Mouse (Mus musculus): ENCODE data around the gene Snx11.
"Not testable (repeated sequence)": the region's sequence is repeated elsewhere in the genome, so short reads cannot be mapped to it uniquely, and the experiment has no call there.

Gene Snx11

DNA sequence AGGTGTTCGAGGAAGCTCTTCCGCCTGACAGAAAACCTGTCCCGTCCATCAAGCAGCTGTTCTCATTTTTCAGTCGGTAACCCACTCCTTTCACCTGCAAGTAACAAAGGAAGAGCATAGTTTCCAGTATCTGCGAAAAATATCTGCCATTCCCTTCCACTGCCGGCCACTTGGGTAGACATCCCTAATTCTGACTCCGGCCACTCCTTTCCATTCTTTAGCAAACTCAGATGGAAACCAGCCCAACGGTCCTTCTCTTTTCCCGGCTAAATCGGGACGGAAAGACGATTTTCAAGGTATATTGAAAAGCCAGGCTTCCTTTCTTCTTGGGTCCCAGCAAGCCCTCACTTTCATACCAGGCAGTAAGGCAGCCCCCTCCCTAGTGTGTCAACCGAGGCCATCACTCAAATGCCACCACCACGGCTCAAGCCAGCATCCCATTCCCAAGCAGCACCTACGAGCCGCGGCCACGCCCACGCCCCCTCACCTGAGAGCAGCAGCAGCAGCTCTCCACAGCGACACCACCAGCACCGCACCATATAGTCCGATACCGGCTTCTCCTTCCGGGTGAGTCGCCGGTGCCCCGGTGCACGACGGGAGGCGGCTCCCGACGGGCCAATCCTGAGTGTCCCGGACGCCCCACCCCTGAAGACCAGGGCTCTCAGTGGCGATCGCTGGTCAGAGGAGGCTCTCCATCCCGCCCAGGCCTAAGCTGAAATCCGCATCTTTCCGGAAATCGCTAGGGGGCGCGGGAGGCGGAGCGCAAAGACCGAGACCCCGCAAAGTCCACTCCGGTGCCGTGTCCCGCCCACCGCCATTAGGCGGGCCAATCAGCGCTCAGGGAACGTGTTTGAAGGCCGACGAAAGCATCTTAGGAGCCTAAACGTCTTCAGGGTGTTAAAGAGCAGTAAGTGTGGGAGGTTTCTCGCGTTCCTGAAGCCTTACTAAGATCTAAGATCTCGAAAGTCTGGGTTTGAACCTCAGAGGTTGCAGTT lies at the start of gene Snx11:
TSS of gene Snx11 (minus strand) at position 592 of the 995 bp plus-strand sequence.
- peak; percentile 100 for DNase-seq

DNA sequence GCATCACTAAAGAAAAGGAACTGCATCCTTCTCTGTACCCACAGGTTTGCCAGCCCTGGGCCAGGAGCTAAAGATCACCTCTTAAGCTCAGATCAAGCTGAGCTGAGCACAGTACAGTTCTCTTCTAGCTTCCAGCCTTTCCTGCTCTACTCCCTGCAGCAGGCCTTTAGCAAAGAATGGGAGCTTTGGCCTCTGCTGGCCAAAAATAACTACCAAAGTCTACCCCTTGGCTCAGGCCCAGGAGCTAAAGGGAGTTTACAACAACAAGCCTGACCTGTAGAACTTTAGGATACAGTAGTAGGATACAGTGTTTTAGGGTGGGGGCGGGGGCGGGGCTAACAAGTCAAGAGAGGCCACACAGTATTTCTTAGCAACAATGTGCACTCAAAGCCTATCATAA lies 49.1 kb upstream of the Snx11 start:
- DNase-seq, result peak; percentile 33

DNA sequence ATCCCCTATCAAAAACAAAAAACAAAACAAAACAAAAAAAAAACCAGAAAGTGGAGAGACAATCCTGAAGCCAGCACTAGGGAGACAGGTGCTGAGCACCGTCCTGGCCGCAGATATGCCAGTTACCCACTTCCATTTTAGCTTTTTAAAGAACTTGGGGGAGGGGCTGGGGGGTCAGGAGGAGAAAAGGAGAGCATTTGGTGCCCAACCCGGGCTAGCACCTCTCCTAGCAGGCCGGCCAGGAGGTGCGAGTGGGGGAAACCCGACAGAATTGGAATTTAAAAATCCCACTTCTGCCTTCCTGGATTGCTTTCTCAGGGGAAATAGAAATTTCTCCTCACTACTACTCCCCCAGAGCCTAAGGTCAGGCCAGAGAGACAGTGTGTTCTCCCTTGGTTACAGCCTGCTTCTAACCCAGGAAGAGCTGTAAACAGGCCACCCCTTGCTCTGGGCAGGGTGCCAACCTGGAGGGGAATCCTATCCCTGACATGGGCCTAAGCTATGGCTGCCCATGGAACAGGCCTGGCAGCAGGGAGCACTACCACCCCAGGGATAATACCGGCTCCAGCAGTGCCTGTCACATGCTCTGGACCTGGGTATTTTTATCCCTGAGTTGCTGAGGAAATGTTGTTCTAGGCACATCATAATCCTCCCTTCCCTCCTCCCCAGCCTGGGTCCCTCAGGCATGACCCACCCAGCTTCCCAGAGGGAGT lies 47.6 kb upstream of the Snx11 start:
- peak; percentile 81 for DNase-seq

DNA sequence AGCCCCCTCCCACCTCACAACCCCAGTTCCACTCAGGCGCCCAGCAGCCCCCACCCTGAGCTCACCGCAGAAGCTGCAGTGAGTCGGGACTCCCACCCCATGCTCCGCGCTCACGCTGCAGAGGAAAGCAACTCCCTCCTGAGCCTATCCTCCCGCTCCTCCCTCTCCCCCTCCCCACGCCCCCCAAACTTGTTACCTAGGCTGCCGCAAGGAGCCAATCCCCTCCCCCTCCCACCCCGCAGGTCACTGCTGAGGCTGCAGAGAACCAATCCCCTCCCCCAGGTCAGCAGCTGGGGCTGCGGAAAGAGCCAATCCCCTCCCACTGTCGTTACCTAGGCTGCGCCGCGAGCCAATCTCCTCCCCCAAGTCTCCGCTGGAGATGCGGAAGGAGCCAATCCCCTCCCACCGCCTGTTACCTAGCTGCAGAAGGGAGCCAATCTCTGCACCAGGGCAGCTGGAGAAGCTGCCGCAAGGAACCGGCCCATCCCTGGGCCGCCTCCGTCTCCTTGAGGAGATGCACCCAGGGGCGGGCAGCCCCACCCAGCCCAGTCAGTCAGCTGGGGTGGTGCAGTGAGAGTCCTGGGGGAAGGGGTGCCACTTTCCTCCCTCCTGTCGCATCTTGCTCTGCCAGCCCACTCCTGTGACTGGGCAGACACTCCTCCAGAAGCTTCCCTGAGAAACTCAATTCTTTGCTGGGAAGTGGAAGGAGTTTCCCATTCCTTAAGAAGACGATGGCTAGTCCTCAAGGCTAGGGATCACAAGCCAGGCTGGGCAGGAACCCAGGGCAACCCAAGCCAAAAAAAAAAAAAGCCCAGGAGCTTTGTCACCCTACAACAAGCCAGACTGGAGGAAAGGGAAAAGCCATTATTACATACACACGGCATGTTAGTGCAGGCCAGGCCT lies 46.8 kb upstream of the Snx11 start:
- DNase-seq, result peak; percentile 94

DNA sequence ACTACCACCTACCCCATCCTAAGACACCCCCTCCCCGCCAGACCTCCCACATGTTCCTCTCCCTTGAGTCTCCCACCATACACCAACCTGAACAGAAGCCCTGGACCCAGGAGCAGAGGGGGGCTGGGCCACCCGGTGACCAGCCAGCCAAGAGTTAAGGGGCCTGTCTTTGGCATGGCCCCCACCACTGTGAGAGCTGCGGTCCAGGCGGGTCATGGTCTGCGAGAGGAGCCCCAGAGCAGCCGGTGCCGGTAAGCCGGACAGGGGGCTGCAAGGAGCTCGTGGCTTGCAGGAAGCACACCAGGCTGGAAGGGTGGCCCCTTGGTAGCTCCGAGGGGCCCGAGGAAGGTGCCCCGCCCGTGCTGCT lies 46.1 kb upstream of the Snx11 start:
- DNase-seq, result no peak

DNA sequence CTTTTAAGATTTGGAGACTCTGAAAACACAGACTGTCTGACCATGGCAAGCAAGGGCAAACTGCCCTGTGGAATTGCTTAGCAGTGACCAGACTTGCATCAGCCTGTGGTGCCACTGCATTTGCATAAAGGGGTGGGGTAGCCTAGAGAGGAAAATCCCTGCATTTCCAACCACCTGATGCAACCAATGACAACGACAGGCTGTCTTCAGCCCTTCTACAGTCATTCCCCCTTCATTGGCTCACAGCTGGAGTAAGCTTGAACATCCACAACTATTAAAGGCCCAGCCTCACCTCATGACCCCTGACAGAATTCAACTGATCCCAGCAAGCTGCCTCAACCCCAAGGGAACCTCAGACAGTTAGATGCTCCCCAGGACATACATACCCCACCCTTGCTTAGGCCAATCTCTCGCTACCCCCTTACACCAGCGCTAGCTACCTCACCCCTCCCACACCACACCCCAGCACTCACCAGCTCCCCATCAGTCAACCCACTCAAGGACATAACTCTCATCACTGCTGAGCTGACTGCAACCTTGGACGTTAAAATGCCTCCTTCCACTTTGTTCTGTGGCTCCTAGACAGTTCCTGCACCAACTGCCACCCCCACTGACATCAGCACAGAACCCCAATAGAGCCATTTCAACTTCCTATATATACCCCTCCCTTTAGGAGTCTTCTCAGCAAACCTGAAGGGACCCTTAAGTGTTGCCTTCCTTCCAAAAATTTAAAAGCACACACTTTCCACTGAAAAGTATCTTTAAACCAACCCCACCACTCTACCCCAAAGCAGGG lies 45.5 kb upstream of the Snx11 start:
- peak; percentile 60 for DNase-seq

DNA sequence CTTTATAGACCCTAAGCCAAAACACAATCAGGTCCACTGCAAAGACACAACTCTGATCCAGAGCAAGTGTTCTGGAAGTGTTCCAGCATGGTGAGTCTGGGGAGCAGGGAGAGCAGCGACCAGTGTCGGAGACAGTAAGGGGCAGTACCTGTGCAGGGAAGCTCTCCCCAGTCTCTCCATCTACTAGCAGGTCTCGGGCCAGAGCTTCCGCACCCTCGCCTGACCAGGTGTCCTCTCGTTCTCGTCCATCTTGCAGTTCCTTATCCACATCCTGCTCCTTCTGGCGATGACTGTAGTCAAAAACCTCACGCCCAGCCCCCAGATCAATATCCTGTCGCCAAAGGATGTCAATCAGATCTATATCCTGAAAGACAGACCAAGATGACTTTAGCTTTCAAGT lies 44.6 kb upstream of the Snx11 start:
- DNase-seq, result no peak

DNA sequence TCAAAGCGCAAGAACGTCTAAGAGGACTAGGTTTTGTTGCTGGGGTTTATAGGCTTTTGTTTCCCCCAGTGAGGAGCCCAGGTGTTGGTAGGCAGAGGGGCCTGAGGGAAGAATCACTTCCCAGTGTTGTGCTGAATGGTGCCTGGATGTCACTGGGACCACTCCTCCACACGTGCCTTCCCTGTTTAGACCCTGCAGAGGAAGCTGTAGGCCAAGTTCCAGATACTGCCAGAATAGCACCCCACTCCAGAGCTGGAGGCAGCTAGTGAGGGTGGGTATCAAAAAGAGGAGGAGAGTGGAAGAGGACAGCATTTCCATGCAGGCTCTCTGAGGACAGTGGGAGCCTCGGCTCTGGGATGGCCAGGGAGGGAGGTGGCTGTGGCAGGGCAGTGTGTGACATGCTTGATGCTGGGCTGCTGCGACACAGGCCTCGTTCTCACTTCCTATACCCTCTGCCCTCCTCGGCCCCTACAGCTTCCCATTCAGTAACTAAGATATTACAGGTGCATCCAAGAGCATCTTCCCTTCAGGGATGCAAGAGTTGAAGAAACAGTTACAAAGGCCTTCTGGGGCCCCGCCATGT lies 40.9 kb upstream of the Snx11 start:
- DNase-seq, result no peak

DNA sequence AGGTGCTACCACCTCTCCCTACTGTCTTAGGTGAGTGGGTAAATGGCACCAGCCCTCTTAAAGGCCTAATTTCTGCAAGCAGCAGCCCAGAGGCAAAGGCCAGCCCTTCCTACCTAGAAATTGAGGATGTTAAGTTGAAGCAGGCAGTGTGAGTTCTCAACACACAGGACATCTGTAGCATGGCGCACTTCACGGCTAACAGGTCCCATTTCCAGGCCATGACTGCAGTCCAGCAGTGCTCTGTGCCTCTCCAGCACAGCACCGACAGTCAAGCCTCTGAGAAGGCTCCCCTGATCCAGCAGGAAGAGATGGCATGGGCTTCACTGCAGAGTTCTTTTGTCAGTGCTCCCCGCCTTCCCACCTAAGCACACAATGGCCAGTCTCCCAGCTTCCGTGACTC lies 39.6 kb upstream of the Snx11 start:
- no peak for DNase-seq

DNA sequence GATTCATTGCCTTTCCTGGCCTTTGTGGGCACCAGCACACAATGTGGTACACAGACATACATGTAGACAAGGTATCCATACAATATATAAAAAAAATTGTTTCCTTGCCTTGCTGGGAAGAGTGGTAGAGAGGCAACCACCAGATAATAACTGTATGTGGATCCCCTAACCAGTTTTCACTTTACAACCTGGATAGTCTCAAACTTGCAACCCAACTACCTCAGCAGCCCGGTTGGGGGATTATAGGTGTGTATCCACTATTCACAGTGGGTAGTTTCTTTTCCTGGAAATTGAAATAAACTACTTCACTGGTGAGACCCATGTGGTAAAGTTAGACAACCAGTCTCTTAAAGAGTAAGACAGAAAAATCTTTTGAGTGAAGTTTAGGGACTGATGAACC lies 39.1 kb upstream of the Snx11 start:
- no peak for DNase-seq

DNA sequence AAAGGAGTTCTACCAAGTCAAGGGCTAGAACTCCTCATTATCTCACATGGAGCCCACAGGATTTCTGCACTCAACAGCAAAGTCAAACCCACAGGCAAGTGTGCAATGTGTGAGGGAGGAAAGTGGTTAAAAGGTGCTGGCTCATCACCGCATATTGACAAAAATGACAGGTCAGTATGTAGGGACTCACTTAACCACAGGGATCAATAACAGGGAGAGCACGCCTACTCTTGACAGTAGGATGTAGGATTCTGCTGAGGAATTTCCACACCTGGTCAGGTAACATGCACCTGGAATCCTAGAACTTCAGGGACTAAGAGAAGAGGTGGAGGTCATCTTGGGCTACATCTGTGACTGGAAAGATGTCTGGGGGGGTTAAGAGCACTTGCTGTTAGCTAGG lies 38.5 kb upstream of the Snx11 start:
- no peak for DNase-seq

DNA sequence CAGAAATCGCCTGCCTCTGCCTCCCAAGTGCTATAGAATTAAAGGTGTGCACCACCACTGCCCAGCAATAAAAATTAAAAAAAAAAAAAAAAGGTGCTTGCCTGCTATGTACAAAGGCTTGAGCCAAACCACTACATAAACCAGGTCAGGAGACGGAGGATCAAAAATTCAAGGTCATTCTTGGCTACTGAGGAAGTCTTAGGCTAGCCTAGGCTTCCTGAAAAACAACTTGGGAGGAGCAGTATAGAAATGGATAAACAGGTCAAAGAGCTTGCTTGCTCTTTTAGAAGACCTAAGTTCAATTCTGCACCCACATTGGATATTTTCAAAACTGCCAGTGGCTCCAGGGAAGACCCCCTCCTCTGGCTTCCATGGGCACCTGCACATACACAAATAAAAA lies 37.1 kb upstream of the Snx11 start:
- no peak for DNase-seq

DNA sequence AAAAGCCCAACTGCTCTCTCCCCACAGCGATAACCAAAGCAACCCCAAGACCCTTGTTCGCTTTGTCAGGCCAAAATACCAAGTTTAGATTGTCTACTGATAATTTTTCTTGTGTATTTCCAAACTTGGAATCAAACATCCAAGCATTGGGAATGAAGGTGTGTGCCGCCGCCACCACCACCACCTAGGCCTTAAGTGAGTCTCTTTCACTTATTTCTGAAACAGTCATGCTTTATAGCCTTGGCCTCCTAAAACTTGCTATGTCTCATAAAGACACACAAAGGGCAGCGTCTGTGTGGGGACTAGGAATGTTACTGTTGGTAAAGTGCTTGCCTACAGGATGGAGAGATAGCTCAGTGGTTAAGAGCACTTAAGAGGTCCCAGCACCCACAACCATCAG lies 36.6 kb upstream of the Snx11 start:
- no peak for DNase-seq

DNA sequence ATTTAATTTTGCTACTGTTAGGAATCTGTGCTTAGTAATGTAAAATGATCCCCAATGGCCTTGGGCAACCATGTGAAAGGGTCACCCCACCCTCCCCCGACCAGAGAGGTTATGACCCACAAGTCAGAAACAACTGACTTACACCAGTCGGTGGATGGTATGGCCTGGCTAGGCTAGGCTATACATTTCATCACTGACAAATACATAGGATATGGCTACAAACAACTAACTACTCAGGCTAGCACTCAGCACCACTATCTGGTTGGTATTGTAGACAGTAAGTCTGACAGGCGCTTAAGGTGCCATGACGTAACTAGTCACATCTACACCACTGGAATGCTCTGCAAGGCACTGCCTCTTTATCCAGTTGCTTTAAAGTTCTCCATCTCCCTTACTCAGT lies 36.1 kb upstream of the Snx11 start:
- DNase-seq, result no peak

DNA sequence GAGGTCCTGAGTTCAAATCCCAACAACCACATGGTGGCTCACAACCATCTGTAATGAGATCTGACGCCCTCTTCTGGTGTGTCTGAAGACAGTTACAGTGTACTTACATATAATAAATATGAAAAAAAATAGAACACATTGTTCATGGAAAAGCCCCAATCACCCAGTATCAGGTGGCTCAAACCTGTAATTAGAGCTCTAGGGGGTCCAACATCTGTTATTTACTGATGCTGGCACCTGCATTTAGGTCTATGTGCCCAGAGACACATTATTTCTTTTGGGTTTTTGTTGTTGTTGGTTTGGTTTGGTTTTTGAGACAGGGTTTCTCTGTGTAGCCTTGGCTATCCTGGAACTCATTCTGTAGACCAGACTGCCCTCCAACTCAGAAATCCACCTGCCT lies 33.8 kb upstream of the Snx11 start:
- not testable (repeated sequence) for DNase-seq

DNA sequence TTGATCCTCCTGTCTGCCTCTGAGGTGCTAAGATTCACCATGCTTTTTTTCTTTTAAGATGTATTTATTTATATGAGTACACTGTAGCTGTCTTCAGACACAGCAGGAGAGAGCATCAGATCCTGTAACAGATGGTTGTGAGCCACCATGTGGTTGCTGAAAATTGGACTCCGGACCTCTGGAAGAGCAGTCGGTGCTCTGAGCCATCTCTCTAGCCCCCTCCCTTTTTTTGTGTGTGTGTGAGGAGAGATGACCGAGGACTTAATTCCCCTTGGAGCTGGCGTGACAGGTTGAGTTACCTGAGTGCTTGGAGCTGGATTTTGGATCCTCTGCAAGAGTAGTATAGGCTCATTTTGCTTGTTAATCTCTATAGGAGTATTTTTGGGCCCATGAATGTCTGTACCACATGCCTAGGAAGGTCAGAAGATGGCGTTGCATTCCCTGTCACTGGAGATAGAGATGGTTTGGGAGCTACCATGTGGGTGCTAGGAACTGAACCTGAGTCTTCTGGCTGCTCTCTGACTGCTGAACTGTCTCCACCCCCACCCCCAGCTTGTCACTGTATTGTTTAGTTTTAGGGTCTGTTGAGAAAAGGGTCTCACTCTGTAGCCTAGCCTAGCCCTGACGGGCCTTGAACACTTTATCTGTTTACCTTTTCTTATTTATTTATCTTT lies 32.3 kb upstream of the Snx11 start:
- no peak for DNase-seq

DNA sequence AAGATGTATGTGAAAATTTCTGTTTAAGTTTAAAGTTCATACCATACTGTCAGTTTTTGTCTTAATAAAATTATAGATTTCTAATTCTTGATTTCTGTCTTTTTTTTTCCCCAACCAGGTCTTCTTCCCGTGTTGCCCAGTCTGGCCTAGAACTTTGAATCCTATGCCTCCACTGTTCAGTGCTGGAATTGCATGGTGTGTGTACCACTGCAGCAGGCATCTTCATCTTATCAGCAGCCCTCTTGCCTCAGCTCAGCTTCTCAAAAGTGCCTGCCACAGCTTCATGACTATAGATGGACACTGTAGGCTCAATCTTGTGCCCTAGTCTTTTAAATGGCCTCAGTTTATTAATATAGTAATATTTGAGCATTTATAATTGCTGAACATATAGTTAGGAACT lies 30.7 kb upstream of the Snx11 start:
- DNase-seq, result no peak

DNA sequence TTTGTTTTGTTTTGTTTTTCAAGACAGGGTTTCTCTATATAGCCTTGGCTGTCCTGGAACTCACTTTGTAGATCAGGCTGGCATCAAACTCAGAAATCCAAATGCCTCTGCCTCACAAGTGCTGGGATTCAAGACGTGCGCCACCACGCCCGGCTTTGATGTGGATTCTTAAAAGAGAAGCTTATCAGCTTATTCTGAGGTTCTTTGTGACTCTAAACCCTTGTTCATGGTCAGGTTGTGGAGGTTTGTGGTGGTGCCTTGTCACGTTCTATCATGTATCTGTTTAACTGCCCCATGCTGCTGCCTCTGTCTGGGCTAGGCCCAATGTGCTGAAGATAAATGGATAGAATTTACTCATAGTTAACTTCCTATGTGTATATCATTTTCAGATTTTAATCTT lies 28.2 kb upstream of the Snx11 start:
- no peak for DNase-seq

DNA sequence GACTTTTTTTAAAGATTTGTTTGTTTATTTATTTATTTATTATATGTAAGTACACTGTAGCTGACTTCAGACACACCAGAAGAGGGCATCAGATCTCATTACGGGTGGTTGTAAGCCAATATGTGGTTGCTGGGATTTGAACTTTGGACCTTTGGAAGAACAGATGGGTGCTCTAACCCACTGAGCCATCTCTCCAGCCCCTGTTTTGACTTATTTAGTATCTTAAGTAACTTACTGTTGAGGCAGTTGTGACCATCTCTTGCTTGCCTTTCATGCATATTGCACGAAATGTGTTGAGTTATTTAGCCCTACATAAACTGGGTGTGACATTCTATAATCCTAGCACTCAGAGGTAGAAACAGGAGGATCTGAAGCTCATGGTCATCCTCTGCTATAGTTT lies 22.2 kb upstream of the Snx11 start:
- no peak for DNase-seq

DNA sequence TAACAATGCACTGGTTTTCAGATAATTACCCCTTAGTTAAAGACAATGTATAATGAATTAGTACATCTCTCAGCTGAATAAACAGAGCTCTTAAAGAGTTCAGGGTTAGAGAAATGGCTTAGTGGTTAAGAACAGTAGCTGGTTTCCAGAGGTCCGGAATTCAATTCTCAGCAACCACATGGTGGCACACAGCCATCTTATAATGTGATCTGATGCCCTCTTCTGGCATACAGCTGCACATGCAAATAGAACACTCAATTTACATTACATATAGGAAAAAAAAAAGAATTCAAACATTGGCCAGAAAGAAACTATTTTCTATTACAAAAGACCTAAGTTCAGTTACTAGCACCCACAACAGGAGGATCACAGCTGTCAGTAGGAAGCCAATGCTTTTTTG lies 19.2 kb upstream of the Snx11 start:
- DNase-seq, result peak; percentile 37

DNA sequence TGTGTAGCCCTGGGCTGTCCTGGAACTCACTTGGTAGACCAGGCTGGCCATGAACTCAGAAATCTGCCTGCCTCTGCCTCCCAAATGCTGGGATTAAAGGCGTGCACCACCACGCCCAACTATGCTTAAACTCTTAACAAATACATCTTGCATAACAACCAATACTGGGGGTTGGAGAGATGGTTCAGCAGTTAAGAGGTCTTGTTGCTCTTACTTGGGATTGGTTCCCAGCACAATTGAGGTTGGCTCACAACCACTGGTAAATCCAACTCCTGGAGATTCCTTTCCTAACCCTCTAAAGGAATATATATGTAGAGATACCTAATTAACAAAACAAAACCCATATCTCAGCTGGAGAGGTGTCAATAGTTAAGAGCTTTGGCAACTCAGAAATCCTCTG lies 18.7 kb upstream of the Snx11 start:
- DNase-seq, result no peak
